Mouse (Mus musculus) right cerebral cortex, adult 18-20 months (tissue): ENCODE data around the gene Serinc5.

Experiments
- DNase-seq: peaks from one replicate; pipeline ENCODE4 v3.0.0; 2022; ENCODE audit warnings: mixed read lengths

Serinc5 gene

GRCm38 (mm10) chr13:92706342-92707061, 95.6 kb downstream of the Serinc5 start:
- no peak for DNase-seq

- no peak for DNase-seq
Observed at GRCm38 (mm10) chr13:92707941-92708340, 97.0 kb downstream of the Serinc5 start.

- DNase-seq: no peak
Observed at GRCm38 (mm10) chr13:92708466-92708865, 97.6 kb downstream of the Serinc5 start.

GRCm38 (mm10) chr13:92709535-92709934, 98.6 kb downstream of the Serinc5 start:
- DNase-seq: no peak

- DNase-seq: no peak
Observed at GRCm38 (mm10) chr13:92710361-92710760, 99.5 kb downstream of the Serinc5 start.

- no peak for DNase-seq
Observed at GRCm38 (mm10) chr13:92711821-92712220, 100.9 kb downstream of the Serinc5 start.

GRCm38 (mm10) chr13:92712619-92713018, 101.7 kb downstream of the Serinc5 start:
- no peak for DNase-seq

GRCm38 (mm10) chr13:92717851-92718665, 107.2 kb downstream of the Serinc5 start:
- no peak for DNase-seq

GRCm38 (mm10) chr13:92721006-92721405, 110.1 kb downstream of the Serinc5 start:
- DNase-seq: no peak

GRCm38 (mm10) chr13:92722389-92722788, 111.5 kb downstream of the Serinc5 start:
- DNase-seq: no peak

- DNase-seq: peak; percentile 32
Observed at GRCm38 (mm10) chr13:92729811-92730210, 118.9 kb downstream of the Serinc5 start.

- DNase-seq: no peak
Observed at GRCm38 (mm10) chr13:92731811-92732210, 120.9 kb downstream of the Serinc5 start.

- no peak for DNase-seq
Observed at GRCm38 (mm10) chr13:92732836-92733235, 121.9 kb downstream of the Serinc5 start.

GRCm38 (mm10) chr13:92733252-92733651, 122.4 kb downstream of the Serinc5 start:
- DNase-seq: peak; percentile 39

GRCm38 (mm10) chr13:92733741-92734140, 122.8 kb downstream of the Serinc5 start:
- no peak for DNase-seq

GRCm38 (mm10) chr13:92735693-92736092, 124.8 kb downstream of the Serinc5 start:
- no peak for DNase-seq

GRCm38 (mm10) chr13:92736516-92737300, 125.8 kb downstream of the Serinc5 start:
- no peak for DNase-seq

- no peak for DNase-seq
Observed at GRCm38 (mm10) chr13:92738821-92739220, 127.9 kb downstream of the Serinc5 start.

- no peak for DNase-seq
Observed at GRCm38 (mm10) chr13:92739858-92740257, 129.0 kb downstream of the Serinc5 start.

GRCm38 (mm10) chr13:92740671-92741270, 129.9 kb downstream of the Serinc5 start:
- peak; percentile 43 for DNase-seq

GRCm38 (mm10) chr13:92742886-92743285, 132.0 kb downstream of the Serinc5 start:
- no peak for DNase-seq

GRCm38 (mm10) chr13:92743337-92743736, 132.4 kb downstream of the Serinc5 start:
- DNase-seq: no peak
